Mouse (Mus musculus) heart, embryonic 10.5 days (tissue): Measurements from ENCODE around the gene Atp13a2. TPM values are rescaled to one million over a fixed set of nuclear protein-coding genes. Genes with fewer than 3 reads are reported as not detected.
A peak's percentile ranks its signal among the peaks of the same experiment; 100 is the strongest.

Experiments
- DNase-seq: peaks from one replicate; pipeline ENCODE4 v3.0.0-alpha.2; 2017; ENCODE audit warnings: low spot score
- H3K27ac ChIP-seq: fragments of 300-500 bp; sonication (generic); 2 replicates; pipeline ENCODE4 v1.5.1; 2016; ENCODE audit warnings: mild to moderate bottlenecking
- H3K27me3 ChIP-seq: fragments of 300-500 bp; sonication (generic); 2 replicates; pipeline ENCODE4 v1.6.1; 2016; ENCODE audit warnings: mild to moderate bottlenecking; ENCODE audit not compliant: poor library complexity, insufficient read depth, severe bottlenecking
- H3K36me3 ChIP-seq: fragments of 300-500 bp; sonication (generic); 2 replicates; pipeline ENCODE4 v1.6.1; 2016; ENCODE audit warnings: mild to moderate bottlenecking, moderate library complexity
- H3K4me1 ChIP-seq: fragments of 300-500 bp; sonication (generic); 2 replicates; pipeline ENCODE4 v1.6.1; 2016; ENCODE audit warnings: mild to moderate bottlenecking
- H3K4me3 ChIP-seq: fragments of 300-500 bp; sonication (generic); 2 replicates; pipeline ENCODE4 v1.5.1; 2016; ENCODE audit warnings: mild to moderate bottlenecking, moderate library complexity
- H3K9me3 ChIP-seq: fragments of 300-500 bp; sonication (generic); 2 replicates; pipeline ENCODE4 v1.6.1; 2016; ENCODE audit warnings: mild to moderate bottlenecking, moderate library complexity
- WGBS: fragments of 180-500 bp; shearing (Covaris S2); methylation state at CpG from one replicate; pipeline ENCODE4 v1.1.7; 2016; 5-methylcytosine and 5-hydroxymethylcytosine counted together
- polyA plus RNA-seq: library from polyadenylated mRNA; unstranded; fragments of >200 nt; fragmentation: Nextera tagmentation; extraction: Ambion mirVana; gene quantifications from 2 replicates; pipeline ENCODE4 v1.2.1, GENCODE M21; 2016

Atp13a2 gene
- polyA plus RNA-seq, 1 experiment from 2014 or later, result 34.9 TPM

- H3K27me3 ChIP-seq, result peaks cover 19% of the 10 kb centered on the region
- H3K4me1 ChIP-seq, result peaks cover 8% of the 10 kb centered on the region; the same call in 1 of the 2 replicates
- H3K36me3 ChIP-seq, result no peaks in the 10 kb centered on the region
- no peak overlapping the region for H3K27ac ChIP-seq
- no peaks in the 10 kb centered on the region for H3K9me3 ChIP-seq
- DNase-seq, result no peak
- WGBS, result 83% methylated on average over 18 of the region's 18 CpGs
- H3K4me3 ChIP-seq, result no peak overlapping the region
Observed at GRCm38 (mm10) chr4:140951861-140952641, 34.6 kb upstream of the Atp13a2 start.

- Histone ChIP-seq H3K4me3 (peak overlapping the region; percentile 58), H3K36me3 (no peaks in the 10 kb centered on the region), H3K27ac (peak overlapping the region; percentile 73), H3K4me1 (peaks cover 45% of the 10 kb centered on the region), H3K27me3 (peaks cover 14% of the 10 kb centered on the region), H3K9me3 (no peaks in the 10 kb centered on the region)
- no peak for DNase-seq
- WGBS, result 9% methylated on average over 17 of the region's 17 CpGs
Observed at GRCm38 (mm10) chr4:140957131-140957702, 29.5 kb upstream of the Atp13a2 start.

DNA sequence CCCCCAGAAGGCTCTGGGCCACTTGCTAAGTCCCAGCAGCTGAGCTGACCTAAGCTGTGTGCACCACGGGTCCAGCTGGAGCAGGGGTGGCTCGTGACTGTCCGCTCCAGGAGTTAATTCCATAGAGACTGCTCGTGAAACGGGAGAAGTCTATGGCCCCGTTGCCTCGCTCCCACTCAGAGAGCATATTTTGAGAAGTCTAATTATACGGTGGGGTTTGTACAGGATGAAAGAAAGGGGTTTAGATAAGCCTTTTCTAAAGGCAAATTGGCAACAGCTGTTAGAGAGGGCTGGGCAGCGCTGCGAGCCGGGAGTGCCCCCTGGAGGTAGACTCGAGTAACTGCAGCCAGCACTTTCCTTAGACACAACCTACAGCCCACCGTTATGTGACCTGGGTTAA, 28.9 kb upstream of the Atp13a2 start:
- H3K27ac ChIP-seq, result peak overlapping the region; percentile 73

GRCm38 (mm10) chr4:140958319-140958718, 28.4 kb upstream of the Atp13a2 start:
- Histone ChIP-seq H3K4me3 (no peak overlapping the region), H3K9me3 (no peaks in the 10 kb centered on the region), H3K36me3 (no peaks in the 10 kb centered on the region), H3K27me3 (peaks cover 14% of the 10 kb centered on the region), H3K27ac (no peak overlapping the region; the same call in 1 of the 2 replicates), H3K4me1 (peaks cover 56% of the 10 kb centered on the region)
- WGBS, result 48% methylated on average over 6 of the region's 6 CpGs
- no peak for DNase-seq

More for the DNA sequence above, 28.9 kb upstream of the Atp13a2 start:
- H3K4me1 ChIP-seq, result peaks cover 50% of the 10 kb centered on the region
- peak overlapping the region; percentile 58 for H3K4me3 ChIP-seq
- WGBS, result under 1% methylated on average over 13 of the region's 13 CpGs
- H3K27me3 ChIP-seq, result peaks cover 14% of the 10 kb centered on the region
- no peaks in the 10 kb centered on the region for H3K36me3 ChIP-seq
- peak; percentile 87 for DNase-seq
- no peaks in the 10 kb centered on the region for H3K9me3 ChIP-seq

DNA sequence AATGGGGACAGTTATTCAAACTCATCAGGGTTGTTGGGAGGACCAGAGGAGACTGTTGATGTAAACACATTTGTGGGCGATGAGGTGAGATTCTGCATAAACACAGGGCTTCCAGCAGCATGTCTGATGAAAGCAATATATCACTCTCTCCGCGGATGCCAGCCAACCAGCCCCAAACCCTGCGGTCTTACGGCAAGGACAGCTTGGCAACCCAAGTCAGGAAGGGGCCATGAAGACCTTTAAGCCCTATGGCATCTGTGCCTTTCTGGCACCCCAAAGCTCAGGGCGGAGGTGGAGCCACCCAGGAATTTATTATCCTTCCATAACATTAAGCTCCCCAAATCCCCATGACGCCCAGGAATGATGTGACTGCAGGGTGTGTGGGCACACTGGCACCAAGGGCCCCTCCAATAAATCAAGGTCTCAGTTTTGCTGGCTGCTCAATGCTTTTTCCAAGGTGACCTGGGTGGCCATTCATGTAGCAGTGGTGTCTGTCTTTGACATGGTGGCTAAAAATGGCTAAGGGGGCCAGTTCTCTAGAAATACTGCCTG, 27.5 kb upstream of the Atp13a2 start:
- H3K4me3 ChIP-seq, result no peak overlapping the region
- 85% methylated on average over 7 of the region's 7 CpGs for WGBS
- peaks cover 61% of the 10 kb centered on the region for H3K4me1 ChIP-seq
- H3K27me3 ChIP-seq, result peaks cover 14% of the 10 kb centered on the region
- 0 out of 2 replicates have a peak overlapping the region, but pooled peaks have one; percentile 3 for H3K27ac ChIP-seq
- DNase-seq, result no peak
- no peaks in the 10 kb centered on the region for H3K36me3 ChIP-seq
- H3K9me3 ChIP-seq, result no peaks in the 10 kb centered on the region

GRCm38 (mm10) chr4:140959715-140960479, 26.8 kb upstream of the Atp13a2 start:
- H3K27ac ChIP-seq, result peak overlapping the region; percentile 99
- WGBS, result 80% methylated on average over 10 of the region's 10 CpGs
- peaks cover 14% of the 10 kb centered on the region for H3K27me3 ChIP-seq
- H3K4me3 ChIP-seq, result peak overlapping the region; percentile 99; the same call in 1 of the 2 replicates
- H3K4me1 ChIP-seq, result peaks cover 62% of the 10 kb centered on the region
- no peaks in the 10 kb centered on the region for H3K36me3 ChIP-seq
- no peaks in the 10 kb centered on the region for H3K9me3 ChIP-seq
- DNase-seq, result no peak

DNA sequence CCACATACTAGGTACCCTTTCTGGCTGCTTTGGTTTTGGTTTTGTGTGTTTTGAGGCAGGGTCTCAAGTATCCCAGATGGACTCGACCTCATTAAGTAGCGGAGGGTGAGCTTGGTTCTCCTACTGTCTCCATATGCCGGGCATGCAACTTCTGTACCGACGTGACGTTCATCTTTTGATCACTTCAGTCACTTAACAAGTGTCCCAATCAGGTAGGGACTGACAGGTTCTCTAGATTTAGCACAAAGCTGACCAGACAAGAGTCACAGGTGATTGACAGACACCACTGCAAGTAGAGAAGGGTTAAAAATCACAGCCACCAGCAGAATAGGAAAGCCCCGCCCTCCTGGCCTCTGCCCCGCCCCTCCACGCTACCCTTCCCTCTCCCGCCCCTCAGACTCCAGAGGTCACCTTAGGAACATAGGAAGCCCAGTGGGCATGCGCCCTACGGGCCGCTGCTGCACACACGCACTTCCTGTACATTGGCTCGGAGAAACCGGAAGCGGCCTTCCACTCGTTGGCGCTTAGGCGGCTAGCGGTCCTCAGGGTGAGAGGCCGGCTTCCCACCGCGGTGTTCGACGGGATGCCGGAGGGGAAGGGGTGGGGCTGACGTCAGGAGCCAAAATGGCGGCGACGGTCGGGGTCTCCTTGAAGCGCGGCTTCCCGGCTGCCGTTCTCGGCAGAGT, 25.7 kb upstream of the Atp13a2 start, which contains the start of gene Sdhb:
Gene Sdhb, plus strand, starts transcription at position 423 of the 686 bp plus-strand sequence.
- no peaks in the 10 kb centered on the region for H3K9me3 ChIP-seq
- H3K4me1 ChIP-seq, result peaks cover 62% of the 10 kb centered on the region
- H3K4me3 ChIP-seq, result peak within 1 kb of the TSS; percentile 99
- peaks cover 3% of the 10 kb centered on the region; the same call in 1 of the 2 replicates for H3K36me3 ChIP-seq
- H3K27me3 ChIP-seq, result peaks cover 6% of the 10 kb centered on the region
- DNase-seq, result peak; percentile 100
- H3K27ac ChIP-seq, result peak within 1 kb of the TSS; percentile 99
- 3% methylated on average over 37 of the region's 37 CpGs for WGBS

- no peaks in the 10 kb centered on the region for H3K9me3 ChIP-seq
- H3K4me3 ChIP-seq, result peak overlapping the region; percentile 99
- peak overlapping the region; percentile 99 for H3K27ac ChIP-seq
- no peak for DNase-seq
- H3K4me1 ChIP-seq, result peaks cover 62% of the 10 kb centered on the region
- WGBS, result 2% methylated on average over 38 of the region's 38 CpGs
- peaks cover 5% of the 10 kb centered on the region for H3K27me3 ChIP-seq
- peaks cover 10% of the 10 kb centered on the region for H3K36me3 ChIP-seq
Observed at GRCm38 (mm10) chr4:140961467-140962206, 25.0 kb upstream of the Atp13a2 start.

- Histone ChIP-seq H3K27ac (peak overlapping the region; percentile 99), H3K9me3 (no peaks in the 10 kb centered on the region), H3K36me3 (peaks cover 17% of the 10 kb centered on the region), H3K4me3 (peak overlapping the region; percentile 99), H3K27me3 (no peaks in the 10 kb centered on the region), H3K4me1 (peaks cover 55% of the 10 kb centered on the region)
- DNase-seq, result no peak
- 70% methylated on average over 8 of the region's 8 CpGs for WGBS
Observed at GRCm38 (mm10) chr4:140962207-140962909, 24.3 kb upstream of the Atp13a2 start.

- Histone ChIP-seq H3K4me1 (peaks cover 49% of the 10 kb centered on the region), H3K36me3 (peaks cover 23% of the 10 kb centered on the region), H3K27me3 (no peaks in the 10 kb centered on the region), H3K4me3 (peak overlapping the region; percentile 9; the same call in 1 of the 2 replicates), H3K9me3 (no peaks in the 10 kb centered on the region), H3K27ac (no peak overlapping the region)
- 40% methylated on average over 5 of the region's 5 CpGs for WGBS
- DNase-seq, result no peak
Observed at GRCm38 (mm10) chr4:140962950-140963349, 23.7 kb upstream of the Atp13a2 start.

- H3K4me3 ChIP-seq, result no peak overlapping the region
- H3K9me3 ChIP-seq, result no peaks in the 10 kb centered on the region
- peaks cover 33% of the 10 kb centered on the region for H3K36me3 ChIP-seq
- no peak for DNase-seq
- WGBS, result 85% methylated on average over 9 of the region's 9 CpGs
- H3K27ac ChIP-seq, result no peak overlapping the region
- no peaks in the 10 kb centered on the region for H3K27me3 ChIP-seq
- H3K4me1 ChIP-seq, result peaks cover 39% of the 10 kb centered on the region
Observed at GRCm38 (mm10) chr4:140963941-140964597, 22.6 kb upstream of the Atp13a2 start.
